Mouse (Mus musculus) intestine, embryonic 16.5 days (tissue): ENCODE measurements around the gene Mfsd4b1. TPM values are rescaled to one million over a fixed set of nuclear protein-coding genes. Genes with fewer than 3 reads are reported as not detected.
A peak's percentile ranks its signal among the peaks of the same experiment; 100 is the strongest.

Experiments used
- ATAC-seq: fragments of 200-750 bp; cut with Nextera tagmentation; 2 replicates; pipeline ENCODE4 v1.8.0; 2017; ENCODE audit warnings: moderate TSS enrichment, moderate library complexity
- H3K27ac ChIP-seq: fragments of 300-500 bp; sonication (generic); 2 replicates; pipeline ENCODE4 v1.5.1; 2014; ENCODE audit warnings: mild to moderate bottlenecking, low read length
- H3K27me3 ChIP-seq: fragments of 300-500 bp; sonication (generic); replicated peaks from 2 replicates; pipeline ENCODE4 v1.6.1; 2014; ENCODE audit warnings: low read length, control low read depth, mixed read lengths; ENCODE audit not compliant: control insufficient read depth, insufficient read depth
- H3K36me3 ChIP-seq: fragments of 300-500 bp; sonication (generic); 2 replicates; pipeline ENCODE4 v1.6.1; 2014; ENCODE audit warnings: low read length, control low read depth; ENCODE audit not compliant: control insufficient read depth, insufficient read depth
- H3K4me1 ChIP-seq: fragments of 300-500 bp; sonication (generic); 2 replicates; pipeline ENCODE4 v1.6.1; 2014; ENCODE audit warnings: low read length, control low read depth, mixed read lengths; ENCODE audit not compliant: control insufficient read depth, insufficient read depth
- H3K4me2 ChIP-seq: fragments of 300-500 bp; sonication (generic); 2 replicates; pipeline ENCODE4 v1.6.1; 2014; ENCODE audit warnings: low read depth, low read length, control low read depth
- H3K4me3 ChIP-seq: fragments of 300-500 bp; sonication (generic); 2 replicates; pipeline ENCODE4 v1.5.1; 2014; ENCODE audit warnings: mild to moderate bottlenecking, low read length
- H3K9ac ChIP-seq: fragments of 300-500 bp; sonication (generic); 2 replicates; pipeline ENCODE4 v1.6.1; 2014; ENCODE audit warnings: low read depth, low read length
- H3K9me3 ChIP-seq: fragments of 300-500 bp; sonication (generic); 2 replicates; pipeline ENCODE4 v1.6.1; 2016; ENCODE audit warnings: low read length, control low read depth; ENCODE audit not compliant: control insufficient read depth
- WGBS: fragments of 180-500 bp; shearing (Covaris S2); extraction: QIAGEN DNeasy Blood & Tissue Kit; methylation state at CpG from one replicate; pipeline ENCODE4 v1.1.7; 2014; 5-methylcytosine and 5-hydroxymethylcytosine counted together
- polyA plus RNA-seq: library from polyadenylated mRNA; unstranded; fragments of >200 nt; fragmentation: Nextera tagmentation; extraction: Ambion mirVana; gene quantifications from 2 replicates; pipeline ENCODE4 v1.2.1, GENCODE M21; 2015

Mfsd4b1 gene
- 1.4 and 3.4 TPM in 2 replicates for polyA plus RNA-seq

- Histone ChIP-seq H3K9ac (peak within 1 kb of the TSS; percentile 80), H3K27ac (peak within 1 kb of the TSS; percentile 65), H3K4me3 (peak within 1 kb of the TSS; percentile 74), H3K9me3 (no peaks in the 10 kb centered on the region), H3K4me2 (peak within 1 kb of the TSS; percentile 97), H3K4me1 (peaks cover 4% of the 10 kb centered on the region), H3K27me3 (no peaks in the 10 kb centered on the region), H3K36me3 (no peaks in the 10 kb centered on the region)
- ATAC-seq, result peak; percentile 98
- WGBS, result 1% methylated on average over 46 of the region's 46 CpGs
These were observed at the start of gene Mfsd4b1 for GRCm38 (mm10) chr10:40024554-40025428. Gene Mfsd4b1, minus strand, starts transcription at chr10:40025268.

- no peaks in the 10 kb centered on the region for H3K27me3 ChIP-seq
- 56% methylated on average over 6 of the region's 6 CpGs for WGBS
- no peaks in the 10 kb centered on the region for H3K36me3 ChIP-seq
- H3K9me3 ChIP-seq, result no peaks in the 10 kb centered on the region
- peaks cover 30% of the 10 kb centered on the region for H3K4me1 ChIP-seq
- H3K4me2 ChIP-seq, result no peak overlapping the region
- ATAC-seq, result peak; percentile 65
- H3K4me3 ChIP-seq, result no peak overlapping the region
- H3K9ac ChIP-seq, result no peak overlapping the region
- H3K27ac ChIP-seq, result peak overlapping the region; percentile 66
These were observed 48.5 kb upstream of the Mfsd4b1 start for GRCm38 (mm10) chr10:40073608-40074007.

GRCm38 (mm10) chr10:40070684-40071083 lies 45.6 kb upstream of the Mfsd4b1 start:
- no peak overlapping the region for H3K9ac ChIP-seq
- no peaks in the 10 kb centered on the region for H3K9me3 ChIP-seq
- no peak overlapping the region for H3K4me2 ChIP-seq
- ATAC-seq, result no peak
- no peaks in the 10 kb centered on the region for H3K27me3 ChIP-seq
- peaks cover 24% of the 10 kb centered on the region for H3K4me1 ChIP-seq
- H3K36me3 ChIP-seq, result no peaks in the 10 kb centered on the region
- no peak overlapping the region for H3K4me3 ChIP-seq
- H3K27ac ChIP-seq, result peak overlapping the region; percentile 26; the same call in 1 of the 2 replicates
- WGBS, result 73% methylated on average over 9 of the region's 9 CpGs

GRCm38 (mm10) chr10:40069270-40069669 lies 44.2 kb upstream of the Mfsd4b1 start:
- H3K4me1 ChIP-seq, result peaks cover 24% of the 10 kb centered on the region
- no peak overlapping the region for H3K27ac ChIP-seq
- H3K9ac ChIP-seq, result no peak overlapping the region
- ATAC-seq, result no peak
- H3K4me2 ChIP-seq, result no peak overlapping the region
- H3K4me3 ChIP-seq, result no peak overlapping the region
- 45% methylated on average over 4 of the region's 4 CpGs for WGBS
- no peaks in the 10 kb centered on the region for H3K27me3 ChIP-seq
- H3K9me3 ChIP-seq, result no peaks in the 10 kb centered on the region
- H3K36me3 ChIP-seq, result no peaks in the 10 kb centered on the region

- Histone ChIP-seq H3K4me1 (peaks cover 21% of the 10 kb centered on the region), H3K9me3 (no peaks in the 10 kb centered on the region), H3K4me3 (no peak overlapping the region), H3K27me3 (no peaks in the 10 kb centered on the region), H3K36me3 (no peaks in the 10 kb centered on the region), H3K27ac (no peak overlapping the region), H3K4me2 (no peak overlapping the region), H3K9ac (no peak overlapping the region)
- no peak for ATAC-seq
- 66% methylated on average over 10 of the region's 10 CpGs for WGBS
These were observed 43.5 kb upstream of the Mfsd4b1 start for GRCm38 (mm10) chr10:40068595-40068994.

- Histone ChIP-seq H3K4me3 (no peak overlapping the region), H3K9ac (no peak overlapping the region), H3K9me3 (no peaks in the 10 kb centered on the region), H3K4me2 (no peak overlapping the region), H3K4me1 (peaks cover 17% of the 10 kb centered on the region), H3K27me3 (no peaks in the 10 kb centered on the region), H3K27ac (no peak overlapping the region), H3K36me3 (no peaks in the 10 kb centered on the region)
- ATAC-seq, result no peak
- 57% methylated on average over 1 of the region's 1 CpGs for WGBS
These were observed 42.5 kb upstream of the Mfsd4b1 start for GRCm38 (mm10) chr10:40067529-40067928.

GRCm38 (mm10) chr10:40067071-40067470 lies 42.0 kb upstream of the Mfsd4b1 start:
- Histone ChIP-seq H3K4me3 (no peak overlapping the region), H3K36me3 (no peaks in the 10 kb centered on the region), H3K4me1 (peaks cover 17% of the 10 kb centered on the region), H3K9me3 (no peaks in the 10 kb centered on the region), H3K9ac (no peak overlapping the region), H3K27me3 (no peaks in the 10 kb centered on the region), H3K27ac (no peak overlapping the region), H3K4me2 (no peak overlapping the region)
- 71% methylated on average over 1 of the region's 1 CpGs for WGBS
- ATAC-seq, result no peak

- no peaks in the 10 kb centered on the region for H3K27me3 ChIP-seq
- 64% methylated on average over 3 of the region's 3 CpGs for WGBS
- H3K27ac ChIP-seq, result no peak overlapping the region
- H3K9me3 ChIP-seq, result no peaks in the 10 kb centered on the region
- H3K9ac ChIP-seq, result no peak overlapping the region
- no peak overlapping the region for H3K4me3 ChIP-seq
- H3K4me2 ChIP-seq, result no peak overlapping the region
- no peak for ATAC-seq
- H3K36me3 ChIP-seq, result no peaks in the 10 kb centered on the region
- H3K4me1 ChIP-seq, result peaks cover 13% of the 10 kb centered on the region
These were observed 40.3 kb upstream of the Mfsd4b1 start for GRCm38 (mm10) chr10:40065357-40065756.

- H3K9me3 ChIP-seq, result no peaks in the 10 kb centered on the region
- peak; percentile 51 for ATAC-seq
- no peak overlapping the region for H3K9ac ChIP-seq
- H3K4me1 ChIP-seq, result peaks cover 12% of the 10 kb centered on the region
- no peak overlapping the region for H3K4me3 ChIP-seq
- H3K36me3 ChIP-seq, result no peaks in the 10 kb centered on the region
- WGBS, result 20% methylated on average over 5 of the region's 5 CpGs
- peak overlapping the region; percentile 29; the same call in 1 of the 2 replicates for H3K27ac ChIP-seq
- H3K4me2 ChIP-seq, result no peak overlapping the region; the same call in 1 of the 2 replicates
- H3K27me3 ChIP-seq, result no peaks in the 10 kb centered on the region
These were observed 38.3 kb upstream of the Mfsd4b1 start for GRCm38 (mm10) chr10:40063291-40063890.
